Mouse (Mus musculus) hindbrain, embryonic 12.5 days (tissue): Measurements from ENCODE around the gene Sox8. TPM values are rescaled to one million over a fixed set of nuclear protein-coding genes. Genes with fewer than 3 reads are reported as not detected.

Experiments
- ATAC-seq: fragments of 200-750 bp; cut with Nextera tagmentation; 2 replicates; pipeline ENCODE4 v1.8.0; 2017; ENCODE audit warnings: moderate TSS enrichment; ENCODE audit not compliant: low FRiP score
- H3K27ac ChIP-seq: fragments of 300-500 bp; sonication (generic); 2 replicates; pipeline ENCODE4 v1.5.1; 2016; ENCODE audit warnings: mild to moderate bottlenecking
- H3K27me3 ChIP-seq: fragments of 300-500 bp; sonication (generic); 2 replicates; pipeline ENCODE4 v1.6.1; 2016; ENCODE audit warnings: mild to moderate bottlenecking
- H3K36me3 ChIP-seq: fragments of 300-500 bp; sonication (generic); 2 replicates; pipeline ENCODE4 v1.6.1; 2016; ENCODE audit warnings: mild to moderate bottlenecking
- H3K4me1 ChIP-seq: fragments of 300-500 bp; sonication (generic); 2 replicates; pipeline ENCODE4 v1.6.1; 2016
- H3K4me2 ChIP-seq: fragments of 300-500 bp; sonication (generic); replicated peaks from 2 replicates; pipeline ENCODE4 v1.6.1; 2016; ENCODE audit warnings: mild to moderate bottlenecking
- H3K4me3 ChIP-seq: fragments of 300-500 bp; sonication (generic); 2 replicates; pipeline ENCODE4 v1.5.1; 2016; ENCODE audit warnings: mild to moderate bottlenecking
- H3K9ac ChIP-seq: fragments of 300-500 bp; sonication (generic); 2 replicates; pipeline ENCODE4 v1.6.1; 2016; ENCODE audit warnings: mild to moderate bottlenecking, moderate library complexity
- H3K9me3 ChIP-seq: fragments of 300-500 bp; sonication (generic); replicated peaks from 2 replicates; pipeline ENCODE4 v1.6.1; 2016; ENCODE audit warnings: mild to moderate bottlenecking
- WGBS: fragments of 180-500 bp; shearing (Covaris S2); methylation state at CpG from one replicate; pipeline ENCODE4 v1.1.7; 2016; 5-methylcytosine and 5-hydroxymethylcytosine counted together
- polyA plus RNA-seq: library from polyadenylated mRNA; unstranded; fragments of >200 nt; fragmentation: Nextera tagmentation; extraction: Ambion mirVana; gene quantifications from 2 replicates; pipeline ENCODE4 v1.2.1, GENCODE M21; 2016

Sox8 gene
- polyA plus RNA-seq, 1 experiment from 2014 or later = 12.7 TPM

DNA sequence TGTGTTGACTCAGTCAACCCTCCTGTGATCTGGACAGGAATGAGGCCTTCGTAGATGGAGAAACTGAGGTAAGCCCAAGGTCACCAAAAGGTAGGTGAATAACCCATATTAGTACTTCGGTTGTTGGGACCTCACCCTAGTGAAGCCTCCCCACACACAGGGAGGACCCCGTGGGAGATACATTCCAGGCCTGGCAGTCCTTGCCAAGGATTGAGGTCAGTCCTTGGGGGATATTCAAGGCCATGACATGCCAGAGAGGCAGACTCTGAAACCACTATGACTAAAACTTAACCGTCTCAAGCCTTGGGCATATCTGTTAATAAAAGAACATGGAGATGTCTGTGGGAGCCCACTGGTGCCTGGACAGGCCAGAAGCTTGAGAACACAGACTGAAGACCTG lies 28.7 kb downstream of the Sox8 start:
- 89% methylated on average over 4 of the region's 4 CpGs for WGBS
- H3K9me3 ChIP-seq = no peaks in the 10 kb centered on the region
- 0 out of 2 replicates have a peak, but pooled peaks cover 5% of the 10 kb centered on the region for H3K27me3 ChIP-seq
- H3K27ac ChIP-seq = no peak overlapping the region
- ATAC-seq = no peak
- H3K36me3 ChIP-seq = no peaks in the 10 kb centered on the region
- H3K4me2 ChIP-seq = no peak overlapping the region
- H3K4me3 ChIP-seq = no peak overlapping the region
- no peak overlapping the region for H3K9ac ChIP-seq
- H3K4me1 ChIP-seq = peaks cover 15% of the 10 kb centered on the region

DNA sequence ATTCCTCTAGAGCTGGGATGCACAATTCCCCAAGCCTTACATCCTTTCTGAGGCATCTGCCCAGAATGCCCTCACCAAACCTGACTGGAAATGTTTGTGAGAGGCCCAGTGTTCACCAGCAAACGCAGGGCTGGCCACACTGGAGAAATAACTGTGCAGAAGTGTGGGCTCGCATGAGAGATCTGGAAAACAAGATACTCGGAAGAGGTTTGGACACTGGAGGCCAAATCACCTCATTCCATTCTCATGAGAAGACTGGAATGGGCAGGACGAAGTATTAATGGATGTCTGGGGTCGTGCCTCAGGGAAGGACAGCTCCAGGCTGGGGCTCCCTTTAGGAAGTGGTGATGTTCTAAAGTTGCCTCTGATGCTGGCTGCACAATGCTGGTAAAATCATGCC lies 29.8 kb downstream of the Sox8 start:
- Histone ChIP-seq H3K4me1 (peaks cover 15% of the 10 kb centered on the region), H3K9me3 (no peaks in the 10 kb centered on the region), H3K4me3 (no peak overlapping the region), H3K27ac (no peak overlapping the region), H3K36me3 (no peaks in the 10 kb centered on the region), H3K9ac (no peak overlapping the region), H3K27me3 (0 out of 2 replicates have a peak, but pooled peaks cover 5% of the 10 kb centered on the region), H3K4me2 (no peak overlapping the region)
- 91% methylated on average over 5 of the region's 5 CpGs for WGBS
- ATAC-seq = no peak

DNA sequence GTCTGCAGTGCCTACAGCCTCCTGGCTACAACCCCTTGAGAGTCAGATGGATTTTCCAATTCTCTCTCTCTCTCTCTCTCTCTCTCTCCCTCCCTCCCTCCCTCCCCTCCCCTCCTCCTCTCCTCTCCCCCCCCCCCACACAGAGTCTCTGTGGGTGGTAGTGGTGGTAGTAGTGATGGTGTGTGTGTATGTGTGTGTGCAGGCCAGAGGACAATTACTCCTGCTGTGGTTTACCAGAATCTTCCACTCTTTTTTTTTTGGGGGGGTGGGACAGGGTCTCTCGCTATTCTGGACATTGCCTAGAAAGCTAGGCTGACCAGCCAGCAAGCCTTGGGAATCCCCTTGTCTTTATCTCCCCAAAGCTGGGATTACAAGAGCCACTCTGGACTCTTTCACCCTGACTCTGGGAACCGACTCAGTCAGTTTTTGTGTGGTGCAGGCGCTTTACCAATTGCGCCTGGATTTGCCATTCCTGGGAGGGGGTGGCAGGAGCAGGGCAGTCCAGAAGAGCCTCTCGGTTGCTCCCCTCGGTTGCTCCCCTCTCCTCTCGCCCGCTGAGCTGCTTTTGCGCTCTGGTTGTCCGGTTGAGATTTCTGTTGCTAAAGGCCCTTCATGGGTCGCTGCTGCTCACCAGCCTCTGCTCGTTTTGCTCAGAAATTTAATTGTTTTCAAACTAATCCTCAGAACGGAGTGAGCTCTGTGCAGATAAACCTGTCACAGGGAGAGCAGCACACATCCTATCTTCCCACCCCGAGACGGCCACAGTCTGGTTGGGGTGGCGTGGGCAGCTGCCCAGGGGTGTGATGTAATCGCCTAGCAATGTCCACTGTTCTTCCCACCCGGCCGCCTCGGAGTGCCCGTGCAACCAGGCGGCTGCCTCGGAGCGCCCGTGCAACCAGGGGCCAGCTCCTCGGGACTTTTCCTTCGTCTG lies 31.3 kb downstream of the Sox8 start:
- Histone ChIP-seq H3K36me3 (no peaks in the 10 kb centered on the region), H3K4me1 (peaks cover 15% of the 10 kb centered on the region), H3K4me2 (peak overlapping the region; percentile 30), H3K9ac (no peak overlapping the region), H3K27me3 (0 out of 2 replicates have a peak, but pooled peaks cover 5% of the 10 kb centered on the region), H3K4me3 (no peak overlapping the region), H3K9me3 (no peaks in the 10 kb centered on the region), H3K27ac (no peak overlapping the region)
- peak; percentile 58; the same call in 1 of the 2 replicates for ATAC-seq
- 41% methylated on average over 27 of the region's 27 CpGs for WGBS

DNA sequence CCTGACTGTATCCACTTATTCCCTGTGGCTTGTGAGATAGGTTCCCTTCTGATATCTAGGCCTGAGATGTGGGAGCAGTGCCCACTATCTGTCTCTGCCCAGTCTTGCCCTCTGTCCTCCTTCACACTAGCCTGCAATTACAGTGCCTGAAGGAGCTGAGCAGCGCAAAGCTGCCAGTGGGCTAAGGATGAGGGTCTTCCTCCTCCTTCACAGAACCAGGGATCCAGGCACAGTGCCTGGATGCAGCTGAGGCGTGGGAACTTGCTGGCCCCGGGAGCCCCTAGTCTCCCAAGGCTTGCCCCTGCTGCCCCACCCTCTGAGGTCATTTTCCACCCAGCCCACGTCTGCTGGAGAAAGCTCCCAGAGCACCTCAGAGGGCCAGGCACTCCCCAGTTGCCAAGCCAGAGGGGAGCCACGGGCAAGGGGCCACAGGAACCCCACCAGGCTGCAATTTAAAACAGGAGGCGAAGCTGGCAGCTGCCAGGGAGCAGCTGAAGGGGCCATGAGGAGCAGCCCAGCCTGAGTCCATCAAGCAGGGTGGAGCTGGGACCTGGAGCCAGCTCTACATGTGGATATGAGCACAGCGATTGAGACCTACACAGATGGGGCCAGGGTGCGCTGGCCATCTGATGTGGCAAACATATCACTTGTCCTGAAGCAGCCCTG lies 40.0 kb downstream of the Sox8 start:
- H3K27ac ChIP-seq = no peak overlapping the region
- H3K4me1 ChIP-seq = no peaks in the 10 kb centered on the region; the same call in 1 of the 2 replicates
- WGBS = 65% methylated on average over 8 of the region's 8 CpGs
- no peak overlapping the region for H3K4me3 ChIP-seq
- H3K9me3 ChIP-seq = no peaks in the 10 kb centered on the region
- no peak overlapping the region for H3K4me2 ChIP-seq
- ATAC-seq = no peak
- H3K27me3 ChIP-seq = no peaks in the 10 kb centered on the region
- H3K36me3 ChIP-seq = no peaks in the 10 kb centered on the region
- no peak overlapping the region for H3K9ac ChIP-seq

DNA sequence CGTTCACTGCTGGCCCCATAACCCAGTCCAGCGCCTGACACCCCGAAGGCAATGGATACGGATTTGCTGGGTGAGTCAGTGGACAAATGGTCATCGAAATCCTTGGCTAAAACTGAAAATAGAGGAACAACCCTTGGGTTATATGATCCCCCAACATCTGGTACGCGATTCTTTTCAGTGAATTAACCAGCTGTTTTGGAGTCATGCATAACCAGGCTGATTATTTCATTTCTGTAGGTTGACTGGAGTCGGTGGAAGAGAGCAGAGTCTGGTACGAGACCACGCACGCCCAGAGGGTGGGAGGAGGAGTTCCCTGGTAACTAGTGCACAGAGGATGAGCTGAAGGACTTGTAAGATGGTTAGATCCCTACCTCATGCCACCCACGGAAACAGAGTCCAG lies 48.4 kb downstream of the Sox8 start:
- WGBS = 86% methylated on average over 12 of the region's 12 CpGs
- Histone ChIP-seq H3K9me3 (no peaks in the 10 kb centered on the region), H3K27me3 (no peaks in the 10 kb centered on the region), H3K9ac (no peak overlapping the region), H3K4me1 (peaks cover 15% of the 10 kb centered on the region), H3K4me3 (no peak overlapping the region), H3K27ac (no peak overlapping the region), H3K36me3 (no peaks in the 10 kb centered on the region), H3K4me2 (no peak overlapping the region)
- ATAC-seq = no peak

DNA sequence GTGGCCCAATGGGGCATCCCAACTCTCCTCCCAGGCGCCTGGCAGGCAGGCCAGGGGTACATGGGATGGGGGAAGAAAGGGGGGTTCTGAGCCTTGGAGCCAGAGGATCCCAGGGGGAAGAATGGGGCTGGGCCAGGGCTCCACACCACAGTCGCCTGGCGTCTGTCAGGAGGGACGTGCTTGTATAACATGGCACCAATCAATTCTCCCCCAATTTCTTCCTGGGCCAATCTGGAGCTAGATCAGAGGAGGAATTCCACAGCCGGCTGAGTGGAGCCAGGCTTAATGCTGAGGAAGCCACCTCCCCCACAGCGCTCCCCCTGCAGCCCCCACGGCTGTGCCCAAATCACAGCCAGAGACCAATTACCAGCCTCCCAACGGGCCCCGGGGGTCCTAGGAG lies 50.0 kb downstream of the Sox8 start:
- WGBS = 58% methylated on average over 9 of the region's 9 CpGs
- H3K4me2 ChIP-seq = no peak overlapping the region

DNA sequence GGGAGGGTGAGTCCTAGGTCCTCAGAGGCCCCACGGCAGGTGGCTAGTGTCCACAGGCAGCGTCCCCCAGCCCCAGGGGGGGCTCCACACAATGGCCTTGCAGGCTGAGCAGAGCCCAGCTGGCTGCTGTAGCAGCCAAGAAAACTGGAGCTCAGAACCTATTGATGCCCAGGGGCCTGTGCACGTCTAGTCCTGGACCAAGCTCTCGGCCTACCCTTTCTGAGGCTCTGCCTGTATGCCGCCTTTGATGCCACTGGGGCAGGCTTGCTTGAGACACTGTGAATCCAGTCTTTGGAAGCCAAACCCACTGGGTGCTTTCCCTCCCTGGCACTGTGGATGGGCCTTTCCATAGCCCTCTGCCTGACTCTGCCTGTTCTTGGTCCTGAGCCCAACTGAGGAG lies 51.0 kb downstream of the Sox8 start:
- Histone ChIP-seq H3K27ac (no peak overlapping the region), H3K36me3 (no peaks in the 10 kb centered on the region), H3K4me3 (no peak overlapping the region), H3K27me3 (no peaks in the 10 kb centered on the region), H3K4me2 (no peak overlapping the region), H3K9me3 (no peaks in the 10 kb centered on the region), H3K4me1 (peaks cover 21% of the 10 kb centered on the region), H3K9ac (no peak overlapping the region)
- ATAC-seq = no peak
- WGBS = 71% methylated on average over 5 of the region's 5 CpGs

More for the DNA sequence above, 50.0 kb downstream of the Sox8 start:
- ATAC-seq = no peak
- H3K9me3 ChIP-seq = no peaks in the 10 kb centered on the region
- no peaks in the 10 kb centered on the region for H3K27me3 ChIP-seq
- peaks cover 21% of the 10 kb centered on the region for H3K4me1 ChIP-seq
- no peak overlapping the region for H3K4me3 ChIP-seq
- H3K27ac ChIP-seq = no peak overlapping the region
- no peak overlapping the region for H3K9ac ChIP-seq
- H3K36me3 ChIP-seq = no peaks in the 10 kb centered on the region

DNA sequence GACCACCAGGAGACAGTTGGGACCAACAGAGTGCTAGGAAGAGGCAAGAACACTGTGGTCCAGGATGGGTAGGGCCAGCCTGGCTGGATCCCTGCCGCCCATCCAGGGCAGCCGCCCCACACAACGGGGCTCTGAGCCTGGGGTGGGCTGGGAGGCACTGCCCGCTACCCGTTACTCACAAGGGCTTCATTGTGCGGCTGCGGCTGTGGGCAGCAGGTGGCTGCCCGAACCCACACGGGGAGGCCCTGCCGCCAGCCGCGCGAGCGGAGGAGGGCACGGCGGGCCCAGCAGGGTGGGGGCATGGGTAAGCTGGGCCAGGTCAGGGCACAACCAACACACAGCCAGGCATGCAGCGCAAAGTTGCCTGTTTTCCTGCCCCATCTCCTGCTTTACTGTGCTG lies 52.3 kb downstream of the Sox8 start:
- Histone ChIP-seq H3K4me1 (peaks cover 21% of the 10 kb centered on the region), H3K27ac (no peak overlapping the region), H3K4me3 (no peak overlapping the region), H3K27me3 (no peaks in the 10 kb centered on the region), H3K4me2 (no peak overlapping the region), H3K36me3 (no peaks in the 10 kb centered on the region), H3K9ac (no peak overlapping the region), H3K9me3 (no peaks in the 10 kb centered on the region)
- 67% methylated on average over 17 of the region's 17 CpGs for WGBS
- peak; percentile 66 for ATAC-seq

DNA sequence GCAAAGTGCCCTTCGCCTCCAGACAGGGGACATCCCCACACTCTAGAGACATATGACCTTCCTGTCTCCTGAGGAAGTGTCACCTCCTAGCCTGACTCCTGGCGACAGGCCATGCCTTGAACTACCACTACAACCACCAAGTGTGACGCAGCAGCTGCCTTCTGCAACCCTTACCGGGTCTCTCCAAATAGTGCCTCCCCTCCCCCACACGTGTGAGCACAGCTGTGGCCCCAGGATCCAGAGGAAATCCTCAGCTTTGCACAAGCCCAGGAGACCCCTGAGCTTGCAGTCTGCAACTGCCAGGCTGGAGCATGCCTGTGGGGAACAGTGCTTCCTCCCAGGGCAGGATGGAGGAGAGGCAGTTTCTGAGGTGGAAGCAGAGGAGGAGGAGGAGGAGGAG lies 54.2 kb downstream of the Sox8 start:
- WGBS = 45% methylated on average over 5 of the region's 5 CpGs
- Histone ChIP-seq H3K4me2 (no peak overlapping the region), H3K27ac (no peak overlapping the region), H3K9me3 (no peaks in the 10 kb centered on the region), H3K9ac (no peak overlapping the region), H3K36me3 (no peaks in the 10 kb centered on the region), H3K4me1 (peaks cover 21% of the 10 kb centered on the region), H3K4me3 (no peak overlapping the region), H3K27me3 (no peaks in the 10 kb centered on the region; the same call in 1 of the 2 replicates)
- no peak for ATAC-seq

Other genes with a start within 250 kb of the Sox8 start
- not detected in 2 replicates for gene Tpsab1, start 225.1 kb downstream of the Sox8 start, polyA plus RNA-seq
- gene Tpsb2, start 204.4 kb downstream of the Sox8 start, polyA plus RNA-seq = not detected in 2 replicates
- gene Tpsg1, start 201.4 kb downstream of the Sox8 start, polyA plus RNA-seq = 0.86 TPM in 1 of 2 replicates, not detected in the other
- 12.5 and 12.7 TPM in 2 replicates for gene Cacna1h, start 136.9 kb downstream of the Sox8 start, polyA plus RNA-seq
- gene Tekt4, start 116.1 kb downstream of the Sox8 start, polyA plus RNA-seq = 1.0 and 1.7 TPM in 2 replicates
- gene Sstr5, start 73.4 kb downstream of the Sox8 start, polyA plus RNA-seq = 0.14 TPM in 1 of 2 replicates, not detected in the other
- 25.7 and 26.2 TPM in 2 replicates for gene Lmf1, start 8.4 kb upstream of the Sox8 start, polyA plus RNA-seq
- gene Gng13, start 146.5 kb upstream of the Sox8 start, polyA plus RNA-seq = 0.54 and 0.77 TPM in 2 replicates
- 21.4 and 26.8 TPM in 2 replicates for gene Chtf18, start 156.7 kb upstream of the Sox8 start, polyA plus RNA-seq
- 19.3 and 20.3 TPM in 2 replicates for gene Rpusd1, start 157.0 kb upstream of the Sox8 start, polyA plus RNA-seq
- gene Mslnl, start 165.4 kb upstream of the Sox8 start, polyA plus RNA-seq = not detected in 2 replicates
- 0.75 TPM in 1 of 2 replicates, not detected in the other for gene Msln, start 183.7 kb upstream of the Sox8 start, polyA plus RNA-seq
- gene Narfl, start 203.1 kb upstream of the Sox8 start, polyA plus RNA-seq = 25.1 and 26.8 TPM in 2 replicates
- 98.4 and 105 TPM in 2 replicates for gene Haghl, start 215.0 kb upstream of the Sox8 start, polyA plus RNA-seq
- gene Ccdc78, start 215.9 kb upstream of the Sox8 start, polyA plus RNA-seq = 0.40 and 0.63 TPM in 2 replicates
- 69.7 and 76.0 TPM in 2 replicates for gene Fam173a, start 222.2 kb upstream of the Sox8 start, polyA plus RNA-seq
- gene AC134908.4, start 225.0 kb upstream of the Sox8 start, polyA plus RNA-seq = 0.98 TPM in 1 of 2 replicates, not detected in the other
- gene Metrn, start 226.4 kb upstream of the Sox8 start, polyA plus RNA-seq = 62.2 and 71.0 TPM in 2 replicates
- gene Fbxl16, start 238.4 kb upstream of the Sox8 start, polyA plus RNA-seq = 22.8 and 23.5 TPM in 2 replicates